Mouse (Mus musculus) CD4-positive helper T cell, adult 2 months (primary cell): ENCODE results near the gene Vmn1r78.
"Not testable (repeated sequence)": the region's sequence is repeated elsewhere in the genome, so short reads cannot be mapped to it uniquely, and the experiment has no call there.

Source experiments
- DNase-seq: peaks from one replicate; pipeline ENCODE4 v3.0.0-alpha.2; 2012; ENCODE audit warnings: low read depth, missing footprints, low spot score

Vmn1r78 gene

DNA sequence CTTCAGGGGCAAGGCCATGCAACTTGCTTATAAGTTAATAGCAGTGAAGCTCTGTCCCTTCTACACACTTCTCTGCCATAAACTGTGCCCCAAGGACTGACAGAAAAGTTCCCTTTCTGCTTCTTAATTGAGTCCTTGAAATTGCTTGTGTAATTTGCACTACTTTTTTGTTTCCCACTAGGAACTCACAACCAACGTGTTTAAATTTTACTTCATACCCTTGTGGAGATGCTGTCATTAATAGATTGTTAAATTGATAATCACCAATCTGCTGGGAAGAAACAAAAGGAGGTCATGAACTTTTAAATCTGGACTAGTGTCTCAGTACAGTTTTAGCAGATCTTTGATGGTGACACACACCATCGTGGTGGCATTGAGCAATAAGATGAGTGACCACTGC, at the start of gene Vmn1r78:
Vmn1r78 (plus strand) TSS at position 301 of the 400 bp plus-strand sequence.
- no peak for DNase-seq

DNA sequence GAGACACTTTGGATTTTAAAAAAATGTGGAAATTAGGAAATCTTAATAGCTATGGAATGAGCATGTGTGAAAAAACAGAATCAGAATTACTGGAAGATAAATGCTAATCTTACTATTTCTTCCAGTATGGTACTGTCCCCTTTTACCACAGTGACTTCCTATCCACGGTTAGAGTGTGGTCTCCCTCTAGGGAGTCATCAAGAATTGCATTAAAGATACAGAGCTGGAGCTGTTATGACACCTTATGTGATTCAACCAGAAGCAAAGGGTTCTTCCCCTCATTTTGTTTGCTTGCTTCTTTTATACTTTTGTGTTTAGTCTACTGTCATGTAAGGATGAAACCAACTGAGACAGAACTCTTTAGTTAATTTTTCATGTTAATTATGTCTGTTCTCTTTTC, 6.4 kb downstream of the Vmn1r78 start:
- DNase-seq: not testable (repeated sequence)

DNA sequence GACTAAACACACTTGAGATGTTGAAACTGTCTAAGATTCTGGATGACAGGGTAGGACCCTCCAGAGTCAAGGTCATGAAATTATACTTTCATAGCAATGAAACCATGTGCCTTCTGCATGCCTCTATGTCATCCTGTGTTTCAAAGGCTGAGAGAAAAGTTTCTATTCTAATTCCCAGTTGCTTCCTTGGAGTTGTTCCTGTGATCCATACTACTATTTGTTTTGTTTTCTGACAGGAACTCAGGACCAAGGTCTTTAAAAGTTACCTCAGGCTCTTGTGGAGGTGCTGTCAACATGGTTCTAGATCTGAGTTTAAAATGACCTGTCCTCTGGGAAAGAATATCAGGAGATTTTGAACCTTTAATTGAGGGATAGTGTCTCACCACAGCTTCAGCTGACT, 20.9 kb downstream of the Vmn1r78 start, which contains the start of gene Vmn1r79:
Vmn1r79 (plus strand) TSS at position 301 of the 400 bp plus-strand sequence.
- not testable (repeated sequence) for DNase-seq

DNA sequence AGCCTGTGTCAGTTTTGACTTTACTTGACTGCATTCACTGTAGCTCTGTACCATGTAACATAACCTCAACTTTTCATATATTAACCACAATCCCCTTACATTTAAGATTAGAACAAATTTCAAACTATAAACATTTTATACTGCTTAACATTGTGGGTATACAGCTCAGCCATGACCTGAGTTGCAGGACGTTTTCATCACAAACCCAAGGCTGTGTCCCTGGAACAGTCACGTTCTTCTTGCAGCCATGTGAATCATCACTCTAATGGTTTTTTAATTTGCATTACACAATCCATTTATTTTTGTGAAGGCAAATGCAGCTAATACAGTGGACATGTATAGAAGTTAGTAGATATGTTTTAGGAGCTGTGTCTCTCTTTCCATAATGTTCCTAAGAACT, 22.9 kb downstream of the Vmn1r78 start:
- not testable (repeated sequence) for DNase-seq

DNA sequence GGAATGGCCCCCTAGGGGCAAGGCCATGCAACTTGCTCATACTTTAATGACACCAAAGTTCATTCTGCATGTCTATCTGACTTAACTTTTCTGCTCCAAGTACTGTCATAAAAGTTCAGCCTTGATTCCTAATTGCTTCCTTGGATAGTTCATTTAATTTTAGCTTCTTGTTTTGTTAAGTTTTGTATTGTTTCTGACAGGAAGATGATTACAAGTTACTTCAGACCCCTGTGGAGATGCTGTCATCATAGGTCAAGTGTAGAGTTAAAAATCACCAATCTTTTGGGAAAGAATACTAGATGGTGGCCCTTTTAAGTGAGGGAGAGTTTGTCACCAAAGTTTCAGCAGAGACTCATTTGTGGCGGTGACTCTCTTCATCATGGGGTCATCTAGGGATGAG, 38.9 kb downstream of the Vmn1r78 start, which contains the start of gene Vmn1r80:
Vmn1r80 (plus strand) TSS at position 301 of the 400 bp plus-strand sequence.
- no peak for DNase-seq

DNA sequence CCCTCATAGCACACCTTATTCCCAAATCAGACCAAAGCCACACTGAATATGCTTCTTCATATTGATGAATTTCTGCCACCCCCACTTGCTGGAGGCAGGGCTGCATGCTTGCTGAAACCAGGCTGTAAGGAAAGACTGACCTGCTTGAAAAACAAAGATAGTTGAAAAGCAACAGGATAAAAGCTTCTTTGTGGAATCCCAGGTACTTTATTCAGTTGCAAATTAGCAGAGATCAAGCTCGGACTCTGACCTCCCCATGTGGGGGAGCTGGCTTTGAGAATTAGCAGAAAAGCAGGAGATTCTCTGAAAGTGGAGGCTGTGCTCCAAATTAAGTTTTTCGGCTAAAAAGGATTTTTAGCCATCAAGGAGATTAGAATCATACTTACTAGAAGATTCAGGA, 54.1 kb downstream of the Vmn1r78 start:
- no peak for DNase-seq
